Mouse (Mus musculus): Measurements from ENCODE around the gene Mettl16.

- TF ChIP-seq CTCF (IDR thresholded peaks at IDR 0.05; ENCODE audit: low read depth) (no peak), EP300 (IDR thresholded peaks at IDR 0.05; ENCODE audit: low read depth) (no peak)
Observed at GRCm38 (mm10) chr11:74767469-74767868, 3.2 kb upstream of the Mettl16 start.
